8 mouse cellular contexts compared by ENCODE assay signal in genomic region chr8:70504851-70505250, GRCm38 (mm10). TPM values are rescaled to one million over a fixed set of nuclear protein-coding genes. Genes with fewer than 3 reads are reported as not detected.
A peak's percentile ranks its signal among the peaks of the same experiment; 100 is the strongest.
DNase-seq lines count a peak whose midpoint lies in the region.

No protein-coding gene starts in this region.

- peak; percentile 90 to 92 for DNase-seq in B cell, adult 2 months
- DNase-seq in adrenal gland, adult 18-20 months (ENCODE audit: low spot score in 2 of 2): peak; percentile 79 to 80
- DNase-seq in embryo, embryonic 9.5 days (ENCODE audit: extremely low spot score): peak; percentile 87
- DNase-seq in heart, adult 9 months (ENCODE audit: low spot score in 2 of 2): peak; percentile 63 to 79
- peak; percentile 80 for DNase-seq in layer of hippocampus, adult 11-12 months (ENCODE audit: low spot score)
- peak; percentile 69 to 84 for DNase-seq in lung, adult 18-20 months
- DNase-seq in ovary, adult 18-20 months (ENCODE audit: low spot score): peak; percentile 43
- peak; percentile 85 for DNase-seq in thymus, postnatal 25 days

RNA-seq across cellular contexts. Expression of gene Rex1bd, which starts 1.7 kb away (rescaled TPM):
- total RNA-seq in adrenal gland, adult 18-20 months (2021): 100 to 1,000 TPM; 155 to 174 TPM

RNA-seq across cellular contexts. Expression of gene Uba52, which starts 5.8 kb away (rescaled TPM):
- 1,000 to 10,000 TPM; 1,449 to 1,570 TPM for total RNA-seq in adrenal gland, adult 18-20 months (2021)

RNA-seq across cellular contexts. Expression of gene Crlf1, which starts 11.9 kb away (rescaled TPM):
- total RNA-seq in adrenal gland, adult 18-20 months (2021): 1 to 10 TPM in 1 of 2 experiments, under 1 TPM in 1; 0.74 to 1.6 TPM

RNA-seq across cellular contexts. Expression of gene Tmem59l, which starts 17.7 kb away (rescaled TPM):
- 10 to 100 TPM; 20.4 to 26.4 TPM for total RNA-seq in adrenal gland, adult 18-20 months (2021)

RNA-seq across cellular contexts. Expression of gene Fkbp8, which starts 22.7 kb away (rescaled TPM):
- total RNA-seq in adrenal gland, adult 18-20 months (2021): 100 to 1,000 TPM; 257 to 332 TPM

Comparison
In these comparisons a context has a peak if more than half of its experiments do, and no peak if none do; other contexts are left out.
1. Peak in every context shown above with its lines: DNase-seq.